Mouse (Mus musculus) cerebellum, adult 9-11 months (tissue): Measurements from ENCODE around the gene Map2.

Experiments
- DNase-seq: peaks from one replicate; pipeline ENCODE4 v3.0.0; 2022

Map2 gene

GRCm38 (mm10) chr1:66395826-66396225 lies 220.8 kb downstream of the Map2 start:
- DNase-seq: no peak

- DNase-seq: no peak
Observed at GRCm38 (mm10) chr1:66401902-66402301, 226.8 kb downstream of the Map2 start.

- peak; percentile 57 for DNase-seq
Observed at GRCm38 (mm10) chr1:66407270-66407967, 232.3 kb downstream of the Map2 start.

GRCm38 (mm10) chr1:66418360-66418759 lies 243.3 kb downstream of the Map2 start:
- DNase-seq: no peak

- no peak for DNase-seq
Observed at GRCm38 (mm10) chr1:66426073-66426472, 251.0 kb downstream of the Map2 start.

- DNase-seq: no peak
Observed at GRCm38 (mm10) chr1:66430962-66431361, 255.9 kb downstream of the Map2 start.

GRCm38 (mm10) chr1:66431472-66431871 lies 256.4 kb downstream of the Map2 start:
- DNase-seq: no peak

GRCm38 (mm10) chr1:66438069-66438468 lies 263.0 kb downstream of the Map2 start:
- no peak for DNase-seq

- no peak for DNase-seq
Observed at GRCm38 (mm10) chr1:66442922-66443321, 267.8 kb downstream of the Map2 start.

- DNase-seq: no peak
Observed at GRCm38 (mm10) chr1:66449471-66449870, 274.4 kb downstream of the Map2 start.

- DNase-seq: no peak
Observed at GRCm38 (mm10) chr1:66456580-66456979, 281.5 kb downstream of the Map2 start.

- no peak for DNase-seq
Observed at GRCm38 (mm10) chr1:66457747-66458146, 282.7 kb downstream of the Map2 start.

- no peak for DNase-seq
Observed at GRCm38 (mm10) chr1:66459394-66459793, 284.3 kb downstream of the Map2 start.

- DNase-seq: no peak
Observed at GRCm38 (mm10) chr1:66460850-66461249, 285.8 kb downstream of the Map2 start.

GRCm38 (mm10) chr1:66467821-66468703 lies 293.0 kb downstream of the Map2 start, which contains the start of gene Unc80:
Gene Unc80, plus strand, starts transcription at chr1:66468367.
- peak; percentile 88 for DNase-seq

GRCm38 (mm10) chr1:66468704-66469020 lies 293.6 kb downstream of the Map2 start:
- peak; percentile 83 for DNase-seq

- DNase-seq: peak; percentile 33
Observed at GRCm38 (mm10) chr1:66482751-66483150, 307.7 kb downstream of the Map2 start.
